Mouse (Mus musculus) bone marrow macrophage, adult 2 months (primary cell): ENCODE measurements around the gene Dlk1.

Experiments used
- CTCF ChIP-seq: IDR thresholded peaks from 2 replicates; pipeline ENCODE4 v1.5.1; 2012; ENCODE audit warnings: low read depth, mild to moderate bottlenecking, low read length, moderate library complexity
- POLR2A ChIP-seq: IDR thresholded peaks from 2 replicates; pipeline ENCODE4 v1.6.1; 2012; ENCODE audit warnings: mild to moderate bottlenecking, low read depth, low read length, borderline replicate concordance

GRCm38 (mm10) chr12:109412675-109413074, 39.9 kb upstream of the Dlk1 start:
- TF ChIP-seq POLR2A (no peak), CTCF (no peak)
